Mouse (Mus musculus): ENCODE data around the gene Ypel3.

- no peak for TF ChIP-seq JUND (conservative IDR thresholded peaks at IDR 0.05; ENCODE audit: low read depth, low read length)
- no peak for TF ChIP-seq CTCF (conservative IDR thresholded peaks at IDR 0.05 in 1 of 2, IDR thresholded peaks at IDR 0.05 in 1 of 2; ENCODE audit: low read depth in 2 of 2, low read length in 2 of 2)
- no peak for TF ChIP-seq NRF1 (IDR thresholded peaks at IDR 0.05; ENCODE audit: low read depth, low read length)
- TF ChIP-seq CHD1 (IDR thresholded peaks at IDR 0.05; ENCODE audit: low read depth, low read length) = no peak
- no peak for TF ChIP-seq MAX (IDR thresholded peaks at IDR 0.05; ENCODE audit: low read length)
- no peak for TF ChIP-seq GABPA (IDR thresholded peaks at IDR 0.05; ENCODE audit: insufficient replicate concordance, low read depth, low read length)
Measured at GRCm38 (mm10) chr7:126781661-126782370, 5.1 kb downstream of the Ypel3 start.

Data from CH12.LX (cell line).